Mouse (Mus musculus) neural tube, embryonic 11.5 days (tissue): ENCODE measurements around the gene Wdr73. TPM values are rescaled to one million over a fixed set of nuclear protein-coding genes. Genes with fewer than 3 reads are reported as not detected.

Source experiments
- ATAC-seq: fragments of 200-750 bp; cut with Nextera tagmentation; 2 replicates; pipeline ENCODE4 v1.8.0; 2017; ENCODE audit warnings: moderate number of reproducible peaks, mild to moderate bottlenecking, moderate TSS enrichment, moderate library complexity; ENCODE audit not compliant: insufficient read depth, low FRiP score, low TSS enrichment
- DNase-seq: peaks from one replicate; pipeline ENCODE4 v3.0.0-alpha.2; 2015; ENCODE audit warnings: low spot score
- H3K27ac ChIP-seq: fragments of 300-500 bp; sonication (generic); 2 replicates; pipeline ENCODE4 v1.5.1; 2014; ENCODE audit warnings: low read depth, mild to moderate bottlenecking, low read length
- H3K27me3 ChIP-seq: fragments of 300-500 bp; sonication (generic); 2 replicates; pipeline ENCODE4 v1.6.1; 2014; ENCODE audit warnings: mild to moderate bottlenecking, low read length, mixed read lengths; ENCODE audit not compliant: control insufficient read depth, insufficient read depth
- H3K36me3 ChIP-seq: fragments of 300-500 bp; sonication (generic); 2 replicates; pipeline ENCODE4 v1.6.1; 2014; ENCODE audit warnings: mild to moderate bottlenecking, low read length, moderate library complexity, mixed read lengths; ENCODE audit not compliant: control insufficient read depth, insufficient read depth
- H3K4me1 ChIP-seq: fragments of 300-500 bp; sonication (generic); 2 replicates; pipeline ENCODE4 v1.6.1; 2014; ENCODE audit warnings: low read length, mixed read lengths; ENCODE audit not compliant: control insufficient read depth, insufficient read depth
- H3K4me2 ChIP-seq: fragments of 300-500 bp; sonication (generic); 2 replicates; pipeline ENCODE4 v1.6.1; 2014; ENCODE audit warnings: low read depth, mild to moderate bottlenecking, moderate library complexity
- H3K4me3 ChIP-seq: fragments of 300-500 bp; sonication (generic); 2 replicates; pipeline ENCODE4 v1.5.1; 2014; ENCODE audit warnings: low read depth, low read length
- H3K9ac ChIP-seq: fragments of 300-500 bp; sonication (generic); 2 replicates; pipeline ENCODE4 v1.6.1; 2014; ENCODE audit warnings: mild to moderate bottlenecking, low read length
- H3K9me3 ChIP-seq: fragments of 300-500 bp; sonication (generic); 2 replicates; pipeline ENCODE4 v1.6.1; 2016; ENCODE audit warnings: low read length; ENCODE audit not compliant: control insufficient read depth
- WGBS: fragments of 180-500 bp; shearing (Covaris S2); extraction: QIAGEN DNeasy Blood & Tissue Kit; methylation state at CpG from one replicate; pipeline ENCODE4 v1.1.7; 2014; 5-methylcytosine and 5-hydroxymethylcytosine counted together
- polyA plus RNA-seq: library from polyadenylated mRNA; unstranded; fragments of >200 nt; fragmentation: Nextera tagmentation; extraction: Ambion mirVana; gene quantifications from 2 replicates; pipeline ENCODE4 v1.2.1, GENCODE M21; 2014

Gene Wdr73
- polyA plus RNA-seq, 1 experiment from 2014 or later: 37.7 TPM

DNA sequence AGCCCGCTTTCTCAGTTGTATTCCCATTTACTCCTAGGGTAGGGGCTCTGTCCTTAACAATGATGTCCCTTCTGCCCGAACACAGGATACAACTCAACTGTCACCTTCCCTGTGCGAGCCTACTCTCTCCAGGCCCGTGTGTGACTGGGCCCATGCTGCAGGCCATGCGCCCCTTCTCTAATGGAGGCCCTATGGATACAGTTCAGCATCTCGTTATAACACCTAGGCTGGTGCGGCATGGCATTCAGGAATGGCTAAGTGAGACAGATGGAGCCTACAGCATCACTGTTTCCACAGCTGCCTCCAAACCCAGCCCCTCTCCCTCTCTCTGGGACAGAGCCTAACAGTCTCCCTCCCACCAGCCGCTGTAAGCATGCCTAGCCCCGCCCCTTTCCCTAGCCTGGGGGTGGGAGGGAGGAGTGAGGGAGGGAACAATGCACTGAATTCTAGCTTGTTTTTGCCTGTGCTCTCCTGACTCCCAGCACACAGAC, 12.0 kb downstream of the Wdr73 start:
- H3K4me3 ChIP-seq: no peak overlapping the region
- DNase-seq (peak; percentile 83), ATAC-seq (peak; percentile 69)
- H3K27me3 ChIP-seq: no peaks in the 10 kb centered on the region
- H3K9ac ChIP-seq: no peak overlapping the region
- H3K9me3 ChIP-seq: no peaks in the 10 kb centered on the region
- 44% methylated on average over 9 of the region's 9 CpGs for WGBS
- H3K4me2 ChIP-seq: no peak overlapping the region; the same call in 1 of the 2 replicates
- peaks cover 15% of the 10 kb centered on the region for H3K36me3 ChIP-seq
- H3K4me1 ChIP-seq: peaks cover 8% of the 10 kb centered on the region; the same call in 1 of the 2 replicates
- H3K27ac ChIP-seq: peak overlapping the region; percentile 42

DNA sequence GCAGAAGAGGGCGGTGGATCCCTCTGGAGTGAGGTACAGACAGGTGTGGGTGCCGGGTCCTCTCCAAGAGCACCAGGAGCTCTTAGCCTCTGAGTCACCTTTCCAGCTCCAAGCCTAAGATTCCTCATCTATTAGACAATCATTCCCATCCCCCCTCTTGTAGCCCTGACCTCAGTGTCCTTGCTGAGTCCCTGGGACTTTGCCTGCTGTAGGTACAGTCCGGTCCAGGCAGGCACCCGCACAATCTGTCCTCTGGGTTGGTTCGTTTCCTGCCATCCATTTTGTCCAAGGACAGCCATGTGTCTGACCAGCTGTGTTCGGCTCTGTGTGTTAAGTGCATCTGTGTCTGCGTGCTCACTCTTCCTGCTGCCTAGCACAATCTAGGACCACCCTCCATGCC, 12.5 kb downstream of the Wdr73 start:
- H3K36me3 ChIP-seq: peaks cover 14% of the 10 kb centered on the region
- peak overlapping the region; percentile 42 for H3K27ac ChIP-seq
- DNase-seq: no peak
- no peak overlapping the region for H3K4me3 ChIP-seq
- H3K4me2 ChIP-seq: no peak overlapping the region
- H3K9ac ChIP-seq: no peak overlapping the region
- no peaks in the 10 kb centered on the region for H3K9me3 ChIP-seq
- ATAC-seq: 0 out of 2 replicates have a peak, but pooled peaks have one; percentile 17
- H3K4me1 ChIP-seq: peaks cover 8% of the 10 kb centered on the region; the same call in 1 of the 2 replicates
- no peaks in the 10 kb centered on the region for H3K27me3 ChIP-seq
- WGBS: 73% methylated on average over 7 of the region's 7 CpGs

DNA sequence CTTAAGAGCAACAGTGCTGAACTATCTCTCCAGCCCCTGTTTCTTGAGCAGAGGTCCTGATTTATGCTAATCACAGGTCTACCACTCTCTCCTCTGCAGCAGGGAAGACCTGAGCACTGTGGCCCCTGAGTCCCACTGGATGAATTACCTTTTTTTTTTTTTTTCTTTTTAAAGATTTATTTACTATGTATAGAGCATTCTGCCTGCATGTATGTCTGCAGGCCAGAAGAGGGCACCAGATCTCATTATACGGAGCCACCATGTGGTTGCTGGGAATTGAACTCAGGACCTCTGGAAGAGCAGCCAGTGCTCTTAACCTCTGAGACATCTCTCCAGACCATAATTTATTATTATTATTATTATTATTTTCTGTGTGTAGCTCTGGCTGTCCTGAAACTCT, 15.4 kb downstream of the Wdr73 start:
- DNase-seq (no peak), ATAC-seq (no peak)
- Histone ChIP-seq H3K27ac (no peak overlapping the region), H3K4me1 (peaks cover 8% of the 10 kb centered on the region; the same call in 1 of the 2 replicates), H3K4me2 (no peak overlapping the region), H3K36me3 (no peaks in the 10 kb centered on the region), H3K9me3 (no peaks in the 10 kb centered on the region), H3K9ac (no peak overlapping the region), H3K27me3 (no peaks in the 10 kb centered on the region), H3K4me3 (no peak overlapping the region)
- WGBS: 36% methylated on average over 1 of the region's 1 CpGs

DNA sequence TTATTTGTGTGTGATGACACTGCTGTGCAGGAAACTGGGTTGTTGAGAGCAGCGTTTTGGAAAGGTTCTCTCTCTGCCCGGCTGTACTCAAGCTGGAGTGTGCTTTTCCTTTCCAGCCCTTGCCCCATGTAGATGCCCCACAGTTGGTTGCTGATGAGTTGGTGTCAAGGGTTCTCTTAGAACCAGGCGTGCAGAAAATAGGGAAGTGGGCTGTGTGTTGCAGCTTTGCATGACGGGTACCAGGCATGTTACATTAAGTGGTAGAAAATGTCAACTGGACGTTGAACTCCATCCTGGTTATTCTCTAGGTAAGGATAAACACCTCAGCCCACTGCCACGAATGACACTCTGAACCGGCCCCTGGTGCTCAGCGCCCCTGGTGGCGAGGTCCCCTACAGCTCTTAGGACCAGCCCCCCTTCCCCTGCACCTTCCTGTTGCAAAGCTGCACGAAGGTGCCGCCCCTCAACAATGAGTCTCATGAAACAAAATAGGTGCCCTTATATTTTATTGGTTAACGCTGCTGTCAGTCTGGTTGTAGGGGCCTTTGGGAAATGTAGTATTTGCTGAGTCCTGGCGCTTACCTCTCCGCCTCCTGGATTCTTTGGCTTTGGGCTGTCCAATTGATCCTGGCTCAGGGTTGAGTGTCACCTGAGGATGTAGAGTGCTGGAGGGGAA, 18.1 kb downstream of the Wdr73 start:
- H3K27ac ChIP-seq: no peak overlapping the region
- no peaks in the 10 kb centered on the region for H3K36me3 ChIP-seq
- no peaks in the 10 kb centered on the region for H3K4me1 ChIP-seq
- no peaks in the 10 kb centered on the region for H3K9me3 ChIP-seq
- peak; percentile 45; the same call in 1 of the 2 replicates for ATAC-seq
- H3K9ac ChIP-seq: no peak overlapping the region
- H3K4me3 ChIP-seq: no peak overlapping the region
- DNase-seq: peak; percentile 42
- WGBS: 27% methylated on average over 14 of the region's 14 CpGs
- H3K27me3 ChIP-seq: no peaks in the 10 kb centered on the region
- H3K4me2 ChIP-seq: peak overlapping the region; percentile 25; the same call in 1 of the 2 replicates

DNA sequence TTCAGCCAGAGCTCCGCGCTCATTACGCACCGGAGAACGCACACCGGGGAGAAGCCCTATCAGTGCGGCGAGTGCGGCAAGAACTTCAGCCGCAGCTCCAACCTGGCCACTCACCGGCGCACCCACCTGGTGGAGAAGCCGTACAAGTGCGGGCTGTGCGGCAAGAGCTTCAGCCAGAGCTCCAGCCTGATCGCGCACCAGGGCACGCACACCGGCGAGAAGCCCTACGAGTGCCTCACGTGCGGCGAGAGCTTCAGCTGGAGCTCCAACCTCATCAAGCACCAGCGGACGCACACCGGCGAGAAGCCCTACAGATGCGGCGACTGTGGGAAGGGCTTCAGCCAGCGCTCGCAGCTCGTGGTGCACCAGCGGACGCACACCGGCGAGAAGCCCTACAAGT, 25.3 kb downstream of the Wdr73 start:
- Histone ChIP-seq H3K4me2 (no peak overlapping the region), H3K4me1 (no peaks in the 10 kb centered on the region), H3K4me3 (no peak overlapping the region), H3K27ac (no peak overlapping the region), H3K36me3 (peaks cover 17% of the 10 kb centered on the region), H3K9me3 (no peaks in the 10 kb centered on the region), H3K9ac (no peak overlapping the region), H3K27me3 (peaks cover 10% of the 10 kb centered on the region; the same call in 1 of the 2 replicates)
- DNase-seq: no peak
- ATAC-seq: no peak
- WGBS: 23% methylated on average over 37 of the region's 37 CpGs

DNA sequence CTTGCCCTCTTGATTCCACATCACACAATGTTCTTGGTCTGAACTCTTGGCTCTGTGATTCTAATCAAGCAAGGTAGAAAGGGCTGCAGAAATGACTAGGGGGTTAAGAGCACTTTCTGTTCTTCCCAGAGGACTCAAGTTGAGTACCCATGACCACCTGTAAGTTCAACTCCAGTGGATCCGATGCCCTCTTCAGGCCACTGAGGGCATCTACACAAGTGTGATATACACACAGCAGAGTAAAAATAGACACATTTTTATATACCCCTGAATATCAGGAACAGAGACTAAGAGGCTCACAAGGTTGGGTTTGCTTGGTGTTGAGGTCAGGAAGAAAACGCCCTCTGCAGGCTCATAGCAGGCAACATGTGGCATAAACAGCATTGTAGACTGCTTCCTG, 27.4 kb downstream of the Wdr73 start:
- Histone ChIP-seq H3K27me3 (peaks cover 10% of the 10 kb centered on the region; the same call in 1 of the 2 replicates), H3K9me3 (no peaks in the 10 kb centered on the region), H3K4me1 (no peaks in the 10 kb centered on the region), H3K9ac (no peak overlapping the region), H3K27ac (no peak overlapping the region), H3K4me3 (no peak overlapping the region), H3K36me3 (peaks cover 17% of the 10 kb centered on the region), H3K4me2 (no peak overlapping the region)
- WGBS: 93% methylated on average over 2 of the region's 2 CpGs
- ATAC-seq (no peak), DNase-seq (no peak)

DNA sequence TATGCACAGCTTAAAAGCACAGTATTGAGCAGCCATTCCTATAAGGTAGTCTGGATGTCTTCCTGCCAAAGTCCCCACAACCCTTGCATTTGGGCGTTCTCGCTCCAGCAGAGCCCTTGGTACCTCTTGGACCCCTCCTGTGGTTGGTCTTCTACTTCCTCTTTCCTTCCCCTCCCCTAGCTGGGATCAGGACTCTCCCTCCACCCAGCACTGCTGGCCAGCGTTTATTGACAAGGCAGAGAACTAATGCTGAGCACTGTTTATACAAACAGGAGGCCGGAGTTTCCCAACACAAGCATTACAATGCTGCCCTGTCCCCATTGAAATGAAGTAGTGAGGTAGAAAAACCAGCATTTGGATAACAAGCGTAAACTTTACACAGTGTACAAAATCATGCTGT, 28.0 kb downstream of the Wdr73 start:
- Histone ChIP-seq H3K27ac (no peak overlapping the region), H3K9ac (no peak overlapping the region), H3K4me2 (no peak overlapping the region), H3K4me3 (no peak overlapping the region), H3K36me3 (peaks cover 17% of the 10 kb centered on the region), H3K27me3 (peaks cover 10% of the 10 kb centered on the region; the same call in 1 of the 2 replicates), H3K9me3 (no peaks in the 10 kb centered on the region), H3K4me1 (no peaks in the 10 kb centered on the region)
- WGBS: 88% methylated on average over 5 of the region's 5 CpGs
- ATAC-seq (no peak), DNase-seq (no peak)

DNA sequence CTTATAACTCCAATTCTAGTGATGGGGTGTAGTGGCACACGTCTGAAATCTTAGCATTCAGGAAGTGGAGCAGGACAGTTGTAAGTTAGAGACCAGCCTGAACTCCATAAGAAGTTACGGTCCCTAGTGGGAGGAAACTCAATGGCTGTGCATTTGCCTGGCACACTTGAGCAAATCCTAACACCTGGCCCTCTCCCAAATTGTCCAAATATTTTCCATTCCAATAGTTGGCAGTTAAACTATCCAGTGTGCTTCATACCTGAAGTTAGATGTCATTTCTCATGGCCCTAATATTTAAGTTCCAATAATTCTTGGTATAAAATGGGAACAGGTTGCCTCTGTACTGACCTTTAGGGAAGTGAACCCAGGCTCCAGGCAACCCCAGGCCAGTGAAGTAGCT, 32.4 kb downstream of the Wdr73 start:
- Histone ChIP-seq H3K4me3 (no peak overlapping the region), H3K27ac (no peak overlapping the region), H3K9me3 (no peaks in the 10 kb centered on the region), H3K4me1 (no peaks in the 10 kb centered on the region), H3K4me2 (no peak overlapping the region), H3K27me3 (no peaks in the 10 kb centered on the region), H3K36me3 (peaks cover 12% of the 10 kb centered on the region; the same call in 1 of the 2 replicates), H3K9ac (no peak overlapping the region)
- no peak for ATAC-seq
- 91% methylated on average over 2 of the region's 2 CpGs for WGBS
- DNase-seq: no peak
